Mouse (Mus musculus): ENCODE measurements at regions not wholly inside any gene's neighbourhood (a gene's known extent, or its start where the extent isn't known, plus 50 kb on each side); places are given as distances from the start of the nearest gene placed in this dataset.
A peak's percentile ranks its signal among the peaks of the same experiment; 100 is the strongest.

DNA sequence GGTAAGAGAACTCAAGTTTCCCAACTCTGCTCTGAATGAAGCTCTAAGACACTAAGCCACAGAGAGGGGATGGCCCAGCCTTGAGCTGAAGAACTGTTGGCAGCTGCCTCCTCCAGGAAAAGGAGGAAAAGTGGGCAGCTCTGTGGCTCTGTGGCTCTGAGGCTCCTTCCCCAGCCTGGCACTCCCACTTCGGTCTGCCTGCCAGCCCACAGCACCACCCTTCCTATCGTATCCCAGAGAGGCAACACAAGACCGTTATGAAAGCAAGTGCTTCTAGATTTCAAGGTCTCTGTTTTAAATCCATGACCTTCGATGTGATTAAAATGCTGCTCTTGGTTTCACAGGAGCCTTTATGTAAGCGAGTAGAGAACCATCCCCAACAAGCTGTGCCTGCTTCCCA, 53.5 kb upstream of the Kcna5 start:
- no peak for DNase-seq

DNA sequence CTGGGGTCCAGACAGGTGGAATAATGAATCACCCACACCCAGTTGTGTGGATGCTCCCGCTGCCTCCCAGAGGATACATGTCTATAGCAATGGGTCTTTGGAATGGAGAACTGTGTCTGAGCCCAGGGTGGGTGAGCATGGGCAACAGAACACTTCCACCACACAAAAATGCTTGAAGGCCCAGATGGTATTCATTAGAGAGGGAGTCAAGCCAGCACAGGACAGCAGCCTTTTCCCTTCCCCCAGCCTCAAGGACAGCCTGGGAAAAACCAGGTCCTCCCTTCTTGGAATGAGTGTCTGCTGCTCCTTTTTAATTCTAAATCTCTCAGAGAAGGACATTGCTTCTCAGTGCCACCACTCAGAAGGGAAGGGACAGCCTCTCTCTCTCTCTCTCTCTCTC, 52.3 kb upstream of the Kcna5 start:
- DNase-seq: no peak

DNA sequence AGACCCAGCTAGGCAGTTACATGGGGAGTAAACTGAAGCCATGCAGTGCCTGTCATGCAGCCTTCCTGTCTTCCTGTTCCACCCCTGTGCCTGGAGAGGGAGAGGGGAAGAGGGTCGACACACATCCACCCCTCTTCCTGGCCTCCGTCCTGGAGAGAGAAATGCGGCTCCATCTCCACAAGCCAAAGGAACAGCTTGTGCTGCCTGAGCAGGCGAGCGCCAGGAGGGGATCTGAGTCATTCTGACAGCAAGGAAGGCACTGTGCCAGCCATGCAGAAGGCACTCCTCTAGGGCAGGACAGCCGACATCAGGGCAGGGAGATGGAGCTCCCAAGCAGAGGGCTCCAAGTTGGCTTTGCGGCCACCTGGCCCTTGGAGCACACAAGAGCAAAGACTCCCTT, 50.6 kb upstream of the Kcna5 start:
- peak; percentile 96 for DNase-seq
